Mouse (Mus musculus) C2C12 (cell line): ENCODE measurements around the gene Fbxo21.

Experiments used
- CEBPB ChIP-seq: IDR thresholded peaks from one replicate; pipeline ENCODE4 v1.6.1; 2011; ENCODE audit warnings: low read depth, mild to moderate bottlenecking, control low read depth, moderate library complexity
- CTCF ChIP-seq: IDR thresholded peaks from one replicate; pipeline ENCODE4 v1.5.1; 2011; ENCODE audit not compliant: control insufficient read depth, insufficient read depth, insufficient read length
- MAX ChIP-seq: IDR thresholded peaks from one replicate; pipeline ENCODE4 v1.6.1; 2011; ENCODE audit warnings: mild to moderate bottlenecking, control low read depth
- MYOD1 ChIP-seq: IDR thresholded peaks from one replicate; pipeline ENCODE4 v1.6.1; 2011; ENCODE audit warnings: low read depth; ENCODE audit not compliant: control insufficient read depth, insufficient read length
- MYOG ChIP-seq: IDR thresholded peaks from one replicate; pipeline ENCODE4 v1.6.1; 2011; ENCODE audit not compliant: control insufficient read depth, insufficient read length; ENCODE audit errors: extremely low read depth

GRCm38 (mm10) chr5:118028191-118029034 lies 51.9 kb downstream of the Fbxo21 start:
- TF ChIP-seq MAX (no peak), CTCF (no peak), CEBPB (no peak), MYOD1 (no peak), MYOG (no peak)
